Mouse (Mus musculus) lung, postnatal 0 days (tissue): ENCODE data around the gene Fbxo3.

Experiments
- CTCF ChIP-seq: IDR thresholded peaks from 2 replicates; pipeline ENCODE4 v1.5.1; 2016; ENCODE audit warnings: antibody characterized with exemption, mild to moderate bottlenecking
- EP300 ChIP-seq: IDR thresholded peaks from 2 replicates; pipeline ENCODE4 v1.6.1; 2016; ENCODE audit warnings: antibody characterized with exemption, mild to moderate bottlenecking, control low read depth

GRCm38 (mm10) chr2:104024656-104025055, 2.9 kb upstream of the Fbxo3 start:
- no peak for TF ChIP-seq CTCF
- TF ChIP-seq EP300 = no peak
